Mouse (Mus musculus) heart, postnatal 0 days (tissue): ENCODE measurements around the gene 0610037L13Rik. TPM values are rescaled to one million over a fixed set of nuclear protein-coding genes. Genes with fewer than 3 reads are reported as not detected.

Experiments
- ATAC-seq: fragments of 200-750 bp; cut with Nextera tagmentation; 2 replicates; pipeline ENCODE4 v1.8.0; 2017; ENCODE audit warnings: low read depth, moderate number of reproducible peaks, moderate library complexity; ENCODE audit not compliant: insufficient read depth
- DNase-seq: peaks from one replicate; pipeline ENCODE4 v3.0.0-alpha.2; 2016; ENCODE audit warnings: low spot score
- H3K27ac ChIP-seq: fragments of 300-500 bp; sonication (generic); 2 replicates; pipeline ENCODE4 v1.5.1; 2014; ENCODE audit warnings: low read depth, mild to moderate bottlenecking
- H3K27me3 ChIP-seq: fragments of 300-500 bp; sonication (generic); 2 replicates; pipeline ENCODE4 v1.6.1; 2014; ENCODE audit warnings: low read length, mixed read lengths; ENCODE audit not compliant: control insufficient read depth, insufficient read depth
- H3K36me3 ChIP-seq: fragments of 300-500 bp; sonication (generic); replicated peaks from 2 replicates; pipeline ENCODE4 v1.6.1; 2014; ENCODE audit warnings: low read length, mixed read lengths; ENCODE audit not compliant: control insufficient read depth, insufficient read depth
- H3K4me1 ChIP-seq: fragments of 300-500 bp; sonication (generic); 2 replicates; pipeline ENCODE4 v1.6.1; 2014; ENCODE audit warnings: antibody characterized with exemption; ENCODE audit not compliant: control insufficient read depth, insufficient read depth
- H3K4me2 ChIP-seq: fragments of 300-500 bp; sonication (generic); 2 replicates; pipeline ENCODE4 v1.6.1; 2014; ENCODE audit warnings: low read depth, mild to moderate bottlenecking, low read length, moderate library complexity
- H3K4me3 ChIP-seq: fragments of 300-500 bp; sonication (generic); 2 replicates; pipeline ENCODE4 v1.5.1; 2014; ENCODE audit warnings: low read depth, low read length
- H3K9ac ChIP-seq: fragments of 300-500 bp; sonication (generic); replicated peaks from 2 replicates; pipeline ENCODE4 v1.6.1; 2014; ENCODE audit warnings: low read depth, low read length, mixed read lengths
- H3K9me3 ChIP-seq: fragments of 300-500 bp; sonication (generic); replicated peaks from 2 replicates; pipeline ENCODE4 v1.6.1; 2016; ENCODE audit warnings: low read length; ENCODE audit not compliant: control insufficient read depth
- CTCF ChIP-seq: IDR thresholded peaks from 2 replicates; pipeline ENCODE4 v1.5.1; 2016; ENCODE audit warnings: antibody characterized with exemption, control low read depth, low read depth
- EP300 ChIP-seq: IDR thresholded peaks from 2 replicates; pipeline ENCODE4 v1.6.1; 2016; ENCODE audit warnings: antibody characterized with exemption, low read depth
- whole genome bisulfite sequencing: fragments of 180-500 bp; shearing (Covaris S2); extraction: QIAGEN DNeasy Blood & Tissue Kit; methylation state at CpG from one replicate; pipeline ENCODE4 v1.1.7; 2014; 5-methylcytosine and 5-hydroxymethylcytosine counted together
- polyA plus RNA-seq: library from polyadenylated mRNA; unstranded; fragments of >200 nt; fragmentation: Nextera tagmentation; extraction: Ambion mirVana; gene quantifications from 2 replicates; pipeline ENCODE4 v1.2.1, GENCODE M21; 2015
- total RNA-seq: library from RNA; depleted of rRNA; stranded (reverse); fragments of >200 nt; gene quantifications from 2 replicates; pipeline ENCODE4 v1.2.3, GENCODE M21; 2014; ENCODE audit warnings: low replicate concordance

0610037L13Rik gene
- total and polyA plus RNA-seq, 2 experiments from 2014 or later: 42.3 to 98.6 TPM

DNA sequence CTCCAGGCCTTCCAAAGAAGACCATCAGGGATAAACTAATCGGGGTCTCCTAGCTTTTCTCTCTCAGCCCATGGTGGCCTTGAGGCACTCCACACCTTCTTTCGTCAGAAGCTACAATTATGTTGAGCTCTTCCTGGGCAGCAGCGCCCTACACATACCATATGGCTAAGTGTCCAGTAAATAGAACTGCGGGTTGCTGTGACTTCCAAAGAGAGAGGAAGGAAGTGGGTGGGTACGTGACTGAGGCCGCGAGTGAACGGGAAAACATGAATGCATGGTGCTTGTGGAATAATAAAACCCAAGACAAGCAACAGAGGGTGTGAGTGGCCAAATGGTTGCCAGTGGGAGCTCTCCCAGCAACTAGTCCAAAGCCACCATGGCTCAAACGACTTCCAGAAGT, 40.0 kb upstream of the 0610037L13Rik start:
- Histone ChIP-seq H3K4me2 (no peak overlapping the region), H3K36me3 (no peaks in the 10 kb centered on the region), H3K4me3 (no peak overlapping the region), H3K27me3 (peaks cover 36% of the 10 kb centered on the region), H3K9me3 (no peaks in the 10 kb centered on the region), H3K27ac (no peak overlapping the region), H3K9ac (no peak overlapping the region), H3K4me1 (no peaks in the 10 kb centered on the region)
- TF ChIP-seq EP300: no peak
- no peak for TF ChIP-seq CTCF
- 70% methylated on average over 9 of the region's 9 CpGs for WGBS
- no peak for ATAC-seq
- no peak for DNase-seq

DNA sequence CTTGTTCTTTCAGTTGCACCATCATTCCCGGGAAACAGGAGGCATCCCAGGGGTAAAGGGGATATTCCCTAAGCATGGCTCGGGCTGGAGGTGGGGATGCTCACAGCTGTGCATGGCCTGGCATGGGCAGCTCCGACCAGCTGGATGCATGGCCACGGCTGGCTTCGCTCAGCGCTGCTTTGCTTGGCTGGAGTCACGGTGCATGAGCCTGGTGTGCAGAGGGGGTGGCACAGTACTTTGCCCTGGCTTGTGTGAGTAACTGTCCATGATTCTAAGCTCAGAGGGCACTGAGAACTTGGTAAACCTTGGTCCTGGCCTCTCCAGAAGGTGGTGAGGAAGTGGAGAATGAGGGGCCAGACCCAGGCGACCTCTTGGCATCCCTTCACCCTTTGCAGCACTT, 39.5 kb upstream of the 0610037L13Rik start:
- Histone ChIP-seq H3K9me3 (no peaks in the 10 kb centered on the region), H3K36me3 (no peaks in the 10 kb centered on the region), H3K27me3 (peaks cover 36% of the 10 kb centered on the region), H3K9ac (no peak overlapping the region), H3K27ac (no peak overlapping the region), H3K4me1 (no peaks in the 10 kb centered on the region), H3K4me2 (no peak overlapping the region), H3K4me3 (no peak overlapping the region)
- ATAC-seq (no peak), DNase-seq (no peak)
- no peak for TF ChIP-seq EP300
- TF ChIP-seq CTCF: no peak
- 81% methylated on average over 8 of the region's 8 CpGs for WGBS

DNA sequence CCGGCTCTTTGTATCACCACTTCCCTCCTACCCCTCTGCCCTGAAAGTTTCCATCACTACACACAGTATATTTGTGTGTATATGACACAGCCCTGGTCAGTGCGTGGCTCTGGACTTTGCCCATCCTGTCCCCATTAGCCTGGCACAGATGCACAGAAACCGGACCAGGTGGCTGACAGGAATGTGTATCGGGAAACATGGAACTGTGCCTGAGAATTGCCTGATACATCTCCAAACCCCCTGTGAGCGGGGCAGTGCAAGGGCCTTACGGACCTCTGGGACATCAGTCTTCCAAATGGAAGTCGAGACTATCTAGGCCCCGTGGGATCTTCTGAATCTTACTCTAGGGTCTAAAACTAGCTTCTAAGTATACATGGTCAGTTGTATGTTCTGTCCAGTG, 36.3 kb upstream of the 0610037L13Rik start:
- DNase-seq (no peak), ATAC-seq (no peak)
- no peak overlapping the region for H3K9ac ChIP-seq
- H3K4me2 ChIP-seq: no peak overlapping the region
- H3K9me3 ChIP-seq: no peaks in the 10 kb centered on the region
- no peaks in the 10 kb centered on the region for H3K36me3 ChIP-seq
- no peak overlapping the region for H3K27ac ChIP-seq
- no peak for TF ChIP-seq EP300
- TF ChIP-seq CTCF: no peak
- no peak overlapping the region for H3K4me3 ChIP-seq
- 0 out of 2 replicates have a peak, but pooled peaks cover 6% of the 10 kb centered on the region for H3K27me3 ChIP-seq
- 84% methylated on average over 8 of the region's 8 CpGs for WGBS
- no peaks in the 10 kb centered on the region for H3K4me1 ChIP-seq

DNA sequence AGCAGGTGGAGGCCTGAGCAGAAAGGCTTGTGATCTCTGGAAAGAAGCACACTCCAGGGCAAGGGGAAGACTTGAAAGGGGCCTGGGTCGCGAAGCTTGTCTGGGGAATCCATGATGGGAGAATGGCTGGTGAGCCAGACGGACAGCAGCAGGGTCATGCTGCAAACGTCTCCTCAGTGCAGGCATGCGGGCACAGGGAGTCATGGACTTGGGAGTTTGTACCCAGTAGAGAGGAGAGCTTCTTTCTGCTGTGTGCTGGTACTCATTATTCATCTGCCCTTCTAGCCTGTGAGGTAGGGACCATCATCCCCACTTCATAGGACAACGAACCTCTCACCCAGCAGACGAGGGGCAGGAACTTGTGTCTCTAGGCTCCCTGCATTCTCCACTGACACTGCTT, 35.8 kb upstream of the 0610037L13Rik start:
- no peak overlapping the region for H3K4me3 ChIP-seq
- no peak overlapping the region for H3K9ac ChIP-seq
- no peak for DNase-seq
- H3K9me3 ChIP-seq: no peaks in the 10 kb centered on the region
- no peak for ATAC-seq
- TF ChIP-seq CTCF: no peak
- 81% methylated on average over 7 of the region's 7 CpGs for WGBS
- no peak overlapping the region for H3K27ac ChIP-seq
- H3K27me3 ChIP-seq: 0 out of 2 replicates have a peak, but pooled peaks cover 5% of the 10 kb centered on the region
- H3K4me1 ChIP-seq: no peaks in the 10 kb centered on the region
- H3K4me2 ChIP-seq: no peak overlapping the region
- H3K36me3 ChIP-seq: no peaks in the 10 kb centered on the region

DNA sequence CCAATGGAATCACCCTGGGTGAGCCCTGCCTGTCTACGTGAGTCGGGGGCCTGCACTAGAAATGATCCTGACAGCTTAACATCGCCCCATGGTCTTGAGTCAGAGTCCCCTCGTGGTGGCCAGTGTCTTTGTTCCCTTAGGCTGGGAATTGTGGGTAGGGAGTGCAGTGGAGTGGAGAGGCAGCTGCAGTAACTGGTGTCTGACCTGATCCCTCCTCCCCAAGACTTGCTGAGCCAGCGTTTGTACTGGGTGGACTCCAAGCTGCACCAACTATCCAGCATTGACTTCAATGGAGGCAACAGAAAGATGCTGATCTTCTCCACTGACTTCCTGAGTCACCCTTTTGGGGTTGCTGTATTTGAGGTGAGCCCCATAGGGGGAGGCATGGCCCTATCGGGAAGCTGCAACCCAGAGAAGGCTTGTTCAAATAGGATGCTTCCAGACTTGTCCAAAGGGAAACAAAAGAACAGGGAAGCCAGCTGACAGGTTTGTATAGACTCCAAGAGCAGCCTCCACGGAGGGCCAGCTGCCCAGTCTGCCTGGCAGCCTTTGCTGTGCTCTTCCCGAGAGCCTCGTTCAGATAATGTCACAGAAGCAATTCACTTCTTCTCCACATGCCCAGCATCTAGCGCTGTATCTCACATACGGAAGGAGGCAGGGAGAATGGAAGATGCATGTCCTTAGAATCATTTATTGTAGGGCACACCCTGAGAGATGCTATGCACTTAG, 32.5 kb upstream of the 0610037L13Rik start:
- no peak overlapping the region for H3K27ac ChIP-seq
- ATAC-seq (no peak), DNase-seq (no peak)
- H3K9ac ChIP-seq: no peak overlapping the region
- no peak overlapping the region for H3K4me3 ChIP-seq
- no peak overlapping the region for H3K4me2 ChIP-seq
- no peaks in the 10 kb centered on the region for H3K4me1 ChIP-seq
- no peak for TF ChIP-seq CTCF
- no peak for TF ChIP-seq EP300
- WGBS: 59% methylated on average over 11 of the region's 11 CpGs
- no peaks in the 10 kb centered on the region for H3K27me3 ChIP-seq
- H3K9me3 ChIP-seq: no peaks in the 10 kb centered on the region
- no peaks in the 10 kb centered on the region for H3K36me3 ChIP-seq

DNA sequence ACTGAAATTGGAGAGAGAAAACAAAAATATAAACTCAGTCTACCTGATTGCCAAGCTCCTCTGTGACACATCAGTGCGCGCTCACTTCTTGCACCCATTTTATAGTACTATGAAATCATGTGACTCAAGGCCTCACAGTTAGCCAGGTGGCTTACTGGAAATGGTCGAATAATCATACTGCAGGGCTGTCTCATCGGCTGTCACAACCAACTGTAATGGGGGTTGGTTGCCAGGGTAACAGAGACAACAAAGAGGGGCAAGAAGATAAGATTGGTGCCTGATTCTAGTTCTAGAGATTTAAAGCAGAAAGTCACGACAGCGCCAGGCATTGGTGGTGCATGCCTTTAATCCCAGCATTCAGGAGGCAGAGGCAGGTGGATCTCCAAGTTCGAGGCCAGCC, 30.6 kb upstream of the 0610037L13Rik start:
- H3K36me3 ChIP-seq: no peaks in the 10 kb centered on the region
- no peak overlapping the region for H3K4me3 ChIP-seq
- H3K9ac ChIP-seq: no peak overlapping the region
- H3K27ac ChIP-seq: no peak overlapping the region
- 79% methylated on average over 7 of the region's 7 CpGs for WGBS
- TF ChIP-seq CTCF (no peak), EP300 (no peak)
- no peak for ATAC-seq
- H3K4me1 ChIP-seq: no peaks in the 10 kb centered on the region
- no peaks in the 10 kb centered on the region for H3K9me3 ChIP-seq
- no peaks in the 10 kb centered on the region for H3K27me3 ChIP-seq
- DNase-seq: no peak
- no peak overlapping the region for H3K4me2 ChIP-seq
